Mouse (Mus musculus) megakaryocyte-erythroid progenitor cell, adult 5-6 weeks (primary cell): Measurements from ENCODE around the gene Slc2a9. TPM values are rescaled to one million over a fixed set of nuclear protein-coding genes. Genes with fewer than 3 reads are reported as not detected.

ENCODE experiments used
- ATAC-seq: replicated peaks from 2 replicates; pipeline ENCODE4 v1.8.0; 2016; ENCODE audit warnings: mild to moderate bottlenecking, inconsistent platforms; ENCODE audit not compliant: severe bottlenecking, poor library complexity, low FRiP score, low TSS enrichment
- total RNA-seq, 2 experiments: library from RNA; stranded (forward) in 1 of 2; stranded (reverse) in 1 of 2; fragments of 200-1000, 215-1000 nt in 1 of 2; fragments of >200 nt in 1 of 2; fragmentation: Nextera tagmentation in 1 of 2; gene quantifications; 2 replicates each; pipeline ENCODE4 v1.2.3; 2014 to 2017

Gene Slc2a9
- total RNA-seq (2014; fragmentation: Nextera tagmentation) (1.5 and 4.6 TPM in 2 replicates), total RNA-seq (2017) (1.8 and 4.4 TPM in 2 replicates)

DNA sequence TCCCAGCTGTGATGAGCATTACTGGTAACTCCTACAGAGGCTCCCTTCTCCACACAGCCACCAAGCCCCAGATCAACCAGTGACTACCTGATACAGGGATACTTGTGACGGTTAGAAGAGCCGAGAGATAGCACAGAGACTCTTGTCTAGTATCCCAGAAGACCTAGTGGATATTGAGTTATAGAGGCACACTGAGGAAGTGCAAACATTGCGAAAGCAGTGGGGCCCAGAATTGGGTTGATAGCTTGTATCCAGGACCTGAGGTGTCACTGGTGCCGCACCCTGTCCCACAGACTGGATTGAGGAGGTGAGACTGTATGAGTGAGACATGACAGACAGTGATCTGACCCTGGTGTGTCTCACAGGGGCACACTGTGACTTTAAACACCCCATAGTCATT is at the start of gene Slc2a9:
Slc2a9 (minus strand) TSS at position 152 of the 400 bp plus-strand sequence.
- no peak for ATAC-seq

DNA sequence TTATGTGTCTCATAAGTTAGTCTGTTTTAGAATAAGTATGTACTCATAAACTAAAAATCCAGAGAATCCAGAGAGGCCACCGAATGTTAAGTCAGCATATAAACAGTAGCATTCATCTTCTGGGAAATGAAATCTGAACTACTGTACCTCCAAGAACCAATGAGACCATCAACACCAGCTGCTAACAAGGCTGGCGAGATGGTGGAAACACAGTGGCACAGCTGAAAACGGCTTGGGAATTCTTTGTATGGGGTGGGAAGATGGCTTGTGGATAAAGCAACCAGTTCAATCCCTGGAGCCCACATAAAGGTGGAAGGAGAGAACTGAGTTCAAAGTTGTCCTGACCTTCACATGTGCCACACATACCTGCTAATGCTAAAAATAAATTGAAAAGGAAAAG is 49.7 kb upstream of the Slc2a9 start:
- no peak for ATAC-seq

DNA sequence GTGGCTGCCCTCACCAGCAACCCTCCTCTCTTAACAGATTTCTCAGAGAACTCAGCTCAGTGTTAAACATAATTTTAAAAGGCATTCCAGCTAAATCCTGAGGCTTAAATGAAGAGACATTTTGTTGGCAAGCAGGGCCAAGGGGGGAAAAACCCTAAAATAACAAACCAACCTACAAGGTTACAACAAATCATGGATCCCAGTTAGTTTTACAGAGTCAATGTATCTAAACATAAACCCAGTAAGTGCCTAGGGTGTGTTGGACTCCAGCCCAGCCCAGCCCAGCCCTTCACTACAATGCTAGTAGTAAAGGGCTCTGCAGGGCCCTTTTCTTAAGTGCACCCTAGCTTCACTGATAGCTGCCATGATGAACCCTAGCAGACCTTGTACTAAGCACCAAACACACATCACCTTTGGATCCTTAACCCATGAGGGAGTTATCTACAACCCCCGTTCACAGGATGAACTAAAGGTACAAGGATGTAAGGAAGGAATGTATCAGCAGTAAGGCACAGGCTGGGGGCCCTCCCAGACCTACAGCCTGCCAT is 47.4 kb upstream of the Slc2a9 start:
- no peak for ATAC-seq

DNA sequence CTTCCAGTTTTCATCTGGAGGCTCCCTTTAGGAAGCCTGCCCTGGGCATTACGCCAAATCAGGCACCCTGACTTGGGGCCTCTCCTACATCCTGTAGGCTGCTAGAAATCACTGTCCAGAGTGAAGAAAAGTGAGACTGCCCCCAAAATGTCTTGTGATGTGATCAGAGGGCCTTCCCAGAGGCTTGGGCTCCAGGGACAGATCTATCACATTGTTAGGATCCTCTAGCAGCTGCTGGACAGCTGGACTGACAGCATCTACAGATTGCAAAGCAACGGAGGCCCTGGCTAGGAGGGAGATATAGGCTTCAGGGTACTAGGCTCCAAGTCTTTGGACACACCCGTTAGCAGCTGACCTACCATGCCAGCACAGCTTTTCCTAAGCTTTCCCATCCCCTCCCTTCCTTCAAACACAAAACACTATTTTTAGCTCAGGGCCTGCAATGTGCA is 46.5 kb upstream of the Slc2a9 start:
- no peak for ATAC-seq

DNA sequence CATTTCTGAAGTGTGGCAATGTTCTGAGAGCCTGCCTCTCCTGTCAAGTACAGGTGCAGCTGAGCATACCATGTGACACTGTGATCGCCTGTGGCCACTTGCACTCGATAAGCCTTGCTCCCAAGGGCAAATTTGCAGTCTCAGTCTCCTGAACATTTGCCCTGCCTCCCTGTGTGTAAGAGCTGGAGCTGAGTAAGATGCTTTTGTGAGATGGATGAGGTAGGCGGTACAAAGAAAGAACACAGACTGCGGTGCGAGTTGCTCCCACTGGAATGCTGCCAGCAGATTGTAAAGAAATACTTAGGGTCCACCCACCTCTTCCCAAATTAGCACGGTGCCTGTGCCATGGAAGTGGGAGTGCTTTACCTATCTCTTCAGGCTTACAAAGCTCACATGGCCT is 44.4 kb upstream of the Slc2a9 start:
- ATAC-seq: no peak; the same call in 1 of the 2 replicates

DNA sequence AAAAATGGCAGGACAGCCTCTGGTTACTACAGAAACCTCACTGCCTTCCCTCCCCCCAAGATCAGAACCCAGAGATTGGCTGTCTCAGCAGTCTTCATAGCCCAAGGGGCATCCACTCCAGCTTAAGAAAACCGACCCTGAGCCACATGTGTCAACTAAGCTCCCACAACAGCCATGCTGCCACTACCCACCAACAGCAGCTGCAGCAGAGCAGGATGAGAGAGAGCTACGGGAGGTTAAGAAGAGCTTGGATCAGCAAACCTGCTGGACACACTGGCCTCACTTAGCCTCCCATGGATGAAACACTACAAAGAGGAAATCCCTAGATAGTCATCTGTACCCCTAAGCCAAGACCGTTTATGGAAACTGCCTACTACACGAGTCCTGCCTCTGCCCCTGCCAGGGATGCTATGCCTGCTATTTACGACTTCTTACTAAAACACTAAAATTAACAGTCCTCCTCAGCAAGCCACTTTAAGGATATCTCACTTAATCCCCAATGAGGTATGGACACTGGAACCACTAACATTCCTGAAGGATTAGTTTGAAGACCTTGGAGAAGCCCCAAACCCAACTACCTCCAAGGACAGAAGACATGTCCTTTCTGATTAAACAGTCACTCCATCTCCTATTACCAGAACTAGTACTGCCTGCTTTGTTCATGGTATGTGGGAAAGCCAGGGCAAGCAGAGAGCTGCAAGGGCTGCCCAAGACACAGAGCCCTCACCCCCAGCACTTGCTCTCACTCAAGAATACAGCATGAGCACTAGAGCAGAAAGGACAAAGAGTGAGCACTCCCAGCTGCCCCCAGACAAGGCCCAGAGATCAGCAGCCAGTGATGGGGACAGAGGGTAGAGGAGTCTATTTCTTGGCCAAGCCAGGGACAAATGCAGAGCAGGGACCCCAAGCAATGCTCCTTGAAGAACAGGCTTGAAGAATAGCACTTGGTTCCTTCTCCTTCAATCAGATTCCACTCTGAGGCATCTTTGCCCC is 41.8 kb upstream of the Slc2a9 start:
- ATAC-seq: no peak

DNA sequence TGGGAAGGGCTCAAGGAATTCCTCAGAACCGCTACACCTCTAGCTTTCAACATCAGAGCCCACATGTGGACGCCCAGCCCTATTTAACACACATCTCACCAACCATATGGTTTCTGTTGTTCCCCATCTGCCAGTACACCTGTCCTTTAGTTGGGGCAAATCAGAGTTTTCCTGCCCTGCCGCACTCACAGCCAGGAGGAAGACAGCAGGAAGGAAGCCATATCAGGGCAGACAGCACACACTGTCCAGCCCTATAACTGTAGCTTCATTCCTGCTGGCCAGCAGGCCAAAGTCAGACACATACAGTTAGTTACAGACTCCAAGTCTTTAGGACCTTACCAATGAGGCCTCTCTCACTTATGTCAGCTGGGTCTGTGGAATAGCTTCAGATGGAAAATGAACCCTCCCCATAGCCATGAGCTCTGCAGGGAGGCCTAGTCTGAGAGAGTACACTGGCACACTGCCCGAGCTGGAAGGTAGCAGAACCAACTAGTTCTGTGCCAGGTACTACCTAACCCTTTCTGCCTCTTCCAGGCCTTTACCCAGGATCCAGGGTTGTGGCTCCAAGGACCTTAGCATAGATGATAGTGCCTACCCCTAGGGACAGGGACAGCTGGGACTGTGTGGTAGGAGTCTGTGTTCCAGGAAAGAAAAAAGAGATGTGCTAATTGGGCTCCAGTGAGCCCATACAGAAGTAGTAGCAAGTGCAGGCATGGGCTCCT is 40.7 kb upstream of the Slc2a9 start:
- no peak for ATAC-seq

DNA sequence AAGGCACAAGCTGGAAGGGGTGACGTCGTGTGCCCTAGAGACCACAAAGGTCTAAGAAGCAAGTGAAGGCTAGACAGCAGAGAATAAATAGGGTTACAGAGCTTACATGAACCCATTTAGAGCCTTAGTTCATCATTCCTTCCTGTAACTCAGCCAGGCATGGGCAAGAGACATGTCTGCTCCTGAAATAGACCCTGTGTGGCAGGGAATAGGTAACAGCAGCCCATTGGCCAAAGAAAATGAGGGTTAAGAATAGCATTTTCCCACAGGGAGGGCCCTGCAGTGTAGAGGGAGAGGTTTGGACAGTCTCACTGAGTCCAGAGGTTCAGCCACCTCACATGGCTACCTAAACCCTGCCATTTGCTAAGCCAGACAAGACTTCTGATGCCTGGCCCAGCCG is 38.8 kb upstream of the Slc2a9 start:
- ATAC-seq: no peak

DNA sequence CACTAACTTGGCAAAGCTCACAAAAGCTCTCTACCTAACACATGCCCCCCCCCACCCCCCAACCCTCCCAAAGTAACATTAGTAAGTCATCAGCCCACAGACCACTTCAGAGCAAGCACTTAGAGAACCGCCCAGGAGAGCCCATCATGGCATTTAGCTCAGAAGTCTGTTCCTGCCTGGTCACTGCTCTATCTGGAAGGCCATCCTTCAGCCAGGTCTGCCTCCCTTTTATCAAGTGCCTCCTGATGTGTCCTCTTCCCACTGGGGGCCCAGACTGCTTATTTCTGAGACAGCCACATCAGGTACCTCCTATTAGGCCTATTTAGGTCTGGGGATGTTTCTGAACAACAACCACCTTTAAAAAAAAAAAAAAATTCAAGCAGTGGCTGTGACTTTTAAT is 38.0 kb upstream of the Slc2a9 start:
- ATAC-seq: no peak

DNA sequence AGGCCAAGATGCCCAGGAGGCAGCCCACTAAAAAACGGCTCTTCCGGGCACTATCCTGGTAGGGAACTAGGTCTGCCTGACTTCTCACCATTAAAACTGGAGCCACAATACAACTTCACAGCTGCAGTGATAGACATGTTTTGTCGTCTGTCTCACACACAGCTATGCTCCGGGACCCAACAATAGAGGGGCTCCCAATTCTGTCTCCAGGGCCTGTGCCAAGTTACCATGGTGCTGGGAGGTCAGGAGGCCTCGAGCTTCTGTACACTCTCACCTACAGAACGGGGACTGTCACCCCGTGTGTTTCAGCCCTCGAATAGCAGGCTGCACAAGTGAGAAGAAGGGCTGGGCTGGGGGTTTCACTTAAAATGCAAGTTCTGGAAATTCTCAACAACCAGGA is 35.6 kb upstream of the Slc2a9 start:
- no peak for ATAC-seq

DNA sequence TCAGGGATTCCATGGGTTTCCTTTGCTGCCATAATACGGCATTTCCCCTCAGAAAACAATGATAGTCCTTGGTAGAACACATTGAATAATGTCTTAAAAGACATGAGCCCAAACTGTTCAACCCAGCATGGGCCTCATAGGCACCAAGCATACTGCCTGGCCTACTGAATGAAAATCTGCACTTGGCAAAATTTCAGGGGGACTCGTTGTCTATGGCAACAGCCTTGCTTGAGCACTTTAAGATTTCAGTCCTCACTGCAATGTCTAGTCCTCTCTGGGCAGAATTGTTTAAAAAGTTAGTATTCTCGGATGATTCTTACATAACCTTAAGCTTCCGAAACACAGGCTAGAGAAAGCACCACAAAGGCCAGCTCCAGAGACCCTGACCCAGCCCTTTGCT is 34.9 kb upstream of the Slc2a9 start:
- ATAC-seq: no peak

DNA sequence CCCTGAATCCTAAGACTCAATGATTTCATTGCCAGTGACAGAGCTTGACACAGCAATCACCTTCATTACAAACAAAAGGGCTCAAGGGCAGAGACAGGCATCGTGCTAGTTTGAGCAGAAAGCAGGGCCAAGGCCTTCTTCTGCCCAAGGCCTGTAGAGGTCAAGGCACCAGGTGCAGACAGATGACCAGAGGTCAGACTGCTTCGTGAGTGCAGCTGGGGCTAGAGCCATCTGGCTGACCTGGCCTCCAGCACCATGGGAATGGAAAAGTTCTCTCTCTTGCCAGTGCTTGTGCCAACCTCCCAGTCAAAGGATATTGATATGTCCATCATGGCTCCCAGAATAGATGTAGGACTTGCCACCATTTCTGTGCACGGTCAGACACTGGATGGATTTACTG is 33.9 kb upstream of the Slc2a9 start:
- no peak for ATAC-seq

DNA sequence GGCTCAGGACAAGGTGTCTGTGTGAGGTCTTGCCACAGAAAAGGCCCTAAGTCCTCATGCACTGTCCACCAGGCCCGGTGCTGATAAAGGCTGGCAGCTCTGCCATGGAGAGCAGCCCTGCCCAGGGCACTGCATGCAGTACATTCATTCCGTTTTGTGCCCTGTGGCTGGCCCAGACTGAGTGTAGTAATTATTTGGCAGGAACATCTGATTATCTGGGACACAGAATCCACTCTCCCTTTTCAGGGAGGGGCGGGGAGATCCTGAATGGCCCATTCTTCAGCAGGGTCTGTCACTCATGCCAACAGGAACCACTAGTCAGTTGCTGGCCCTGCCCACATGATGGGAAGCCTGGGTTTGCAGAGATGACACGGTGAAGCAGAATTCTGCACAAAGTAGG is 29.1 kb upstream of the Slc2a9 start:
- no peak for ATAC-seq

DNA sequence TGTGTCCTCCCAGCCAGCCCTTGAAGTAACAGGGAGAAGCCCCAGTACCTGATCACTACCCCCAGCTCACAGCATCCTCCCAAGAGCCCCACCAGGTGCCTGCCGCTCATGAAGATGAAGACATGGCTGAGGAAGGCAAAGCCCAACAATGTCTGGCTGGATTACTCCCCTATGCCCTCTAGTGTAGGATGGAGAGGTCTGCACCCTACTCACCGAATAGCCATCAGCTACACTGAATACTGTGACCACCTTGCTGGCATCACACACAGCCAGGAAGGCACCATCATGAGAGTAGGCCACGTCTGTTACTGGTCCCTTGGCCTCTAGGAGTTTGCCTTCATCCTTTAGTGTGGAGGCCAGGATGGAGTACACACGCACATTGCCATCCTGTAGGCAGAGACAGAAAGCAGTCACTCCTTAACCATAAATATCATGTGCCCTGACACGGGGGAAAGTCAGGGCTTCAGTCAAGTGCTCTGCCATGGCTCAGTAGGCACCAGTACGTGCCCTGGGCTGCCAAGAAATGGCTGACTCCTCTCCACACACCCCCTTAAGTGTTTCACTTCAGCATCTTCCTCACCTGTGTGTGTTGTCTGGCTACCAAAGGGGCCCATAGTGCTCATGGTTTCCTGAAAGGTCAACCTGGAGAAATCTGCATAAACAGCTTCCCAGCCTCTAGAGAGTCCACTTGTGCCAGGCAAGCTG is 26.9 kb upstream of the Slc2a9 start:
- peak; percentile 83 for ATAC-seq

DNA sequence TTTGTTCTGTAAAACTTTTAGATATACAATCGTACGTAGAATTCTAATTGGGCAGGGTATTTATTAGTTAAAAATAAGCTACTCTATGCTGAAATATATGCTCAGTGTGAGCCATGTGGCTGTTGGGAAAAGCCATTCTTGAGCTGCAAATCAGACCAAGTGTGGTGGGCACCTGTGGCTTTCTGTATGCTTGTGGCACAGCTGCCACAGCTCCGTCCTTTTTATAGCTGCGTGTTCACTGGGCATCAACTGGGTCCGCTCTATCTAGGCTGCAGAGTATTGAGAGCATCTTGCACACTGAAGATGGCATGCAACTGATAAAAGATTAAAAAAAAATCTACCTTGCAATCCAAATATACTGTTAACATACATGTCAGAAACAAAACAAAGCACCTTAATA is 20.0 kb upstream of the Slc2a9 start:
- no peak for ATAC-seq

DNA sequence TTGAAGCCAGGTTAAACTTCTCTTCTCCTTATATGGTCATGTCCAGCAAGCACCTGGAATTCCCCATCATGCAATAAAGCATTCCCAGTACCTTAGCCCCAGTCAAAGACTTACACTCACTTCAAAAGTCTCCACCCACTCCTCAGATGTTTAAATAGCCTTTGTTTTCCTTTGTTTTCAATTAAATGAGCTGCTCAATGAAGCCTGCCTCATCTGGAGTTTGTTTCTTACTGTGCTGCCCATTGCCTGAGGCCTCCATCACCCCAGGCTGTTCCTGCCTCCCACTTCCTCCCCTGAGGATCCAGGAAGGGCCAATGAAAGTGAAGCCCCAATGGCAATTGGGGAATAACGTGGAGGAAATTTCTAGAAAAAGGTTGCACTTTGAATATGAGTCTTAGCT is 17.9 kb upstream of the Slc2a9 start:
- ATAC-seq: no peak

DNA sequence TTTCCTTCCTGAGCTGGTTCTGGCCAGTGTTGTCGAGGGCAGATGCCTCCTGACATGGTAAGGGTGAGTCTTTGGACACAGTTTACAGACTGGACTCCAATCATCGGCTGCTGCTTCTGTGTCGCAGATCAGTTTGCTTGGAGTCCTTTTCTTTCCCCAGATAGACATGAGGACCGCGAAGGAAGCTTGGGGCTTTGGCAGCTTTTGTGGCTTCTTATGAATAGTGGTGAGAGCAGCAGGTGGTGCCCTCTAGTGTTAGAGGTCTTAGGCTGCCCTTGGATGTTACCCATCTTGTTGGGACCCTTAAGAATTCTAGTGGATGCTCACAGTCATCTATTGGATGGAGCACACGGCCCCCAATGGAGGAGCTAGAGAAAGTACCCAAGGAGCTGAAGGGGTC is 13.3 kb upstream of the Slc2a9 start:
- peak; percentile 77 for ATAC-seq

DNA sequence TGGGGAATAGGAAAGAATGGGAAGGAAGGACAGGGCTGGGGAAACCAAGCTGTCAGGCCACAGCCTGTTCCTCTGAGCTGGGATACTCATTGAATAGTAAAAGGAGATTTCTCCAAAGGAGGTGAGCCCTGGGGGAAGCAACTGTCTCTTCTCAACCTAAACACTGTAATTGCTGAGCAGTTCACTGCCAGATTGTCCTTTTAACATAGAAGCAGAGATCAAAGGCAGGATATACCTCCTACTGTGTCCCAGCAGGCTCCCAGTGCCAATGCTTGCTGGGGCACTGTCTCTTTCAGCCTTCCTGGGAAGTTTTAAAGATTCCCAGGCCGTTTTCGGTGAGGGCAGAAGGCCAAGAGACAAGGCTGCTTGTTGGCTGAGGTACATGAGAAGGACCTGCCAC is 10.0 kb upstream of the Slc2a9 start:
- no peak for ATAC-seq

DNA sequence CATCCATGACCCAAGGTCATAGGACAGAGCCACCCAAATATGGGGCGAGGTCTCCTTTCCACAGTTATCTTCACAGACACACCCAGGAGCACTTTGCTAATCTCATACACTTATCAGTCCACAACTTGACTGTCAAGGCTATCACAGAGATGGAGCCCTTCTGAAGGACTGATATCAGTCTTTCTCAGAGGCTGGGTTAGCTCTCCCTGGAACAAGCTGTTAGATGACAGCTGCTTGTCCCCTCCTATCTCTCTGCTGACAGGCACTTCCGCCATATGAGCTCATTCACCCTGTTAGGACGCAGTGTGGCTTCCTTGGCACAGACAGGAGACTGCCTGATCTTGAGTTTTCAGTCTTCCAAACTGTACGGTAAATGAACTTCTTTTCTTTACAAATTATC is 6.6 kb upstream of the Slc2a9 start:
- ATAC-seq: peak; percentile 95

DNA sequence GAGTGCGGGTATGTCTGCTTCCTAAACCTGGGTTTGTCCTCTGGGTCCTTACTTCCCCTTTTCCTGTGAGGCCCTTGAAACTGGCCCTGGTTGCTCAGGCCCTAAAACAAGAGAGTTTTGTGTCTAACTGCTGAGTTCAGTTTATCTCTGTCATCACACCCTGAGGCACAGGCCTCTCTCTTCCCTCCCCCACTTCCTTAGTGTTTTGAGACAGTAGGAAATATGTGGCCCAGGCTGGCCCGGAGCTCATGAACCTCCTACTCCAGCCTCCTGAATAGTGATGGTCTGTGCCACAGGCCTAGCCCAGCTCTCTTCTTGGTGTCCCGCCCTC is 2.5 kb upstream of the Slc2a9 start:
- ATAC-seq: peak; percentile 47
